ENCODE assay signal across 21 mouse cellular contexts in the genomic region with DNA sequence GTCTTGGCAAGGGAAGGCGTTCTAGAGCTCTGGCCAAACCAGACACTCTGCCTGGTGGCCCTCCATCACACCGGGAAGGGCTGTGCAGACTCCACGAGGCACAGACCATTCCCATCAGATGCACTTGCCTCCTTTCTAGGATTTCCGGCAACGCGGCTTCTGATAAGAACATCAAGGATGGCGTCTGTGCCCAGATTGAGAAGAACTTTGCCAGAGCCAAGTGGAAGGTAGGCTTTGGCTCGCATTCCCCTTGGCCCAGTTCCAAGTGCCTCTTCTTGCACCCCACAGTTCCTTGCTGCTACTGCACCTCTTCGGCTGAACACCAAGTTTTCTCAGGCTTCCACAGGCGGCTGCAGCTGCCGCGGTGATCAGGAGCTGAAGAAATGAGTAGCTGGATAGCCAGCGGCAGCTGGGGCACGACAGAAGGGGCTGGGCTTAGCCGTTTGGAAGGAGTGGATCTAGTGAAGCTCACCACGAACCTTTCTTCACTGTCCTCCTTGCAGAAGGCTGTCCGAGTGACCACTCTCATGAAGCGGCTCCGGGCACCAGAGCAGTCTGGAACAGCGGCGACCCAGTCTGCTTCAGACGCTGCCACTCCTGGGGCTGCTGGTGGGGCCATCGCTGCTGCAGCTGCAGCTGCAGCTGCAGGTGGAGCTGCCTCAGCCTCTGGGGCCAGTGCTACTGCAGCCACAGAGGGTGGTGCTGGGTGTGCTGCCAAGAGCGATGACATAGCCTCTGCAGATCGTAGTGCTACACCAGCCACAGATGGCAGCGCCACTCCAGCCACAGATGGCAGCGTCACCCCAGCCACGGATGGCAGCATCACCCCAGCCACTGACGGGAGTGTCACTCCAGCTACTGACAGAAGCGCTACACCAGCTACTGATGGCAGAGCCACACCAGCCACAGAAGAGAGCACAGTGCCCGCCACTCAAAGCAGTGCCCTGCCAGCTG. TPM values are rescaled to one million over a fixed set of nuclear protein-coding genes. Genes with fewer than 3 reads are reported as not detected.
DNase-seq lines count a peak whose midpoint lies in the region; ATAC-seq and TF ChIP-seq lines count a peak whose summit lies in the region.
"Had no signal": no experiment of that assay in that cellular context is flagged by ENCODE, and none has a peak within 500 bp of the region (broad histone marks: within the 10 kb centered on the region; RNA-seq: fewer than 3 reads in every experiment).

No protein-coding gene starts in this region.

- peaks cover 18% of the 10 kb centered on the region for H3K79me2 ChIP-seq in C2C12 (ENCODE audit: control insufficient read depth, insufficient read depth)

- ATAC-seq in erythroid progenitor cell, adult 5-6 weeks (replicated peaks; ENCODE audit: low FRiP score, poor library complexity, severe bottlenecking), result 0 out of 2 replicates have a peak, but pooled peaks have one; percentile 38
- ATAC-seq: Patski had no signal

- H3ac ChIP-seq in C2C12 (ENCODE audit: control insufficient read depth, insufficient read length, low read depth), result peak overlapping the region; percentile 37

- H3K79me3 ChIP-seq in C2C12 (ENCODE audit: low read depth), result peaks cover 9% of the 10 kb centered on the region

- H3K4me1 ChIP-seq in thymus, adult 2 months (replicated peaks; ENCODE audit: control insufficient read depth, insufficient read depth, low read length), result peaks cover 8% of the 10 kb centered on the region; the same call in 1 of the 2 replicates

- no peaks in the 10 kb centered on the region for H3K36me3 ChIP-seq in C2C12 (ENCODE audit: control insufficient read depth, insufficient read depth)
- H3K36me3 ChIP-seq in thymus, adult 2 months (ENCODE audit: control insufficient read depth, insufficient read depth, low read length), result no peaks in the 10 kb centered on the region
- H3K36me3 ChIP-seq: liver, embryonic 15.5 days had no signal

- intact Hi-C loops in heart, postnatal 36 days (cut with DNase I), result no loop called here

- H3K27ac ChIP-seq in layer of hippocampus, adult 2 months, result peak overlapping the region; percentile 71
- no peak overlapping the region for H3K27ac ChIP-seq in thymus, adult 2 months (ENCODE audit: control insufficient read depth, insufficient read depth, low read length)
- H3K27ac ChIP-seq: liver, embryonic 15.5 days had no signal

- TF ChIP-seq POLR2A in thymus, adult 2 months (IDR thresholded peaks at IDR 0.05; ENCODE audit: control insufficient read depth, extremely low read depth, insufficient read depth, low read length, poor library complexity), result no peak

- no peaks in the 10 kb centered on the region for H3K27me3 ChIP-seq in C2C12 (ENCODE audit: control insufficient read depth, insufficient read depth, insufficient read length)
- no peaks in the 10 kb centered on the region for H3K27me3 ChIP-seq in thymus, adult 2 months (ENCODE audit: control insufficient read depth, insufficient read depth, low read length)

- 91% methylated on average over 31 of the region's 31 CpGs for WGBS in thymus, adult 2 months

- no peak for TF ChIP-seq CTCF in layer of hippocampus, adult 2 months (conservative IDR thresholded peaks at IDR 0.05)
- TF ChIP-seq CTCF in C2C12 (IDR thresholded peaks at IDR 0.05; ENCODE audit: control insufficient read depth, insufficient read depth, insufficient read length), result no peak
- no peak for TF ChIP-seq CTCF in thymus, adult 2 months (IDR thresholded peaks at IDR 0.05; ENCODE audit: borderline replicate concordance, control insufficient read depth, extremely low read depth, insufficient read depth, low read length, poor library complexity)

- no peak overlapping the region for H3K4me3 ChIP-seq in layer of hippocampus, adult 2 months
- H3K4me3 ChIP-seq in C2C12 (ENCODE audit: insufficient read depth, poor library complexity, severe bottlenecking), result no peak overlapping the region
- no peak overlapping the region for H3K4me3 ChIP-seq in thymus, adult 2 months (ENCODE audit: control insufficient read depth, insufficient read depth, low read length)
- H3K4me3 ChIP-seq: liver, embryonic 15.5 days had no signal

- no peak for DNase-seq in layer of hippocampus, adult 2 months (ENCODE audit: low spot score in 2 of 2)
- DNase-seq in layer of hippocampus, postnatal 14 days (ENCODE audit: low spot score in 2 of 2), result no peak
- peak; percentile 57 to 64 for DNase-seq in cerebellum, adult 18-20 months
- no peak for DNase-seq in yolk sac, embryonic 10.5 days (ENCODE audit: low spot score)
- no peak for DNase-seq in heart, postnatal 36 days
- DNase-seq in thymus, adult 2 months, result no peak
- DNase-seq: adrenal gland, postnatal 10 days; heart, postnatal 4 days; kidney, postnatal 4 days; lung, postnatal 36 days; right cerebral cortex, postnatal 14 days; thymus, postnatal 14 days had no signal

TF ChIP-seq in C2C12, 6 proteins besides CTCF, POLR2A, EP300 and RAD21:
- TF ChIP-seq MYOG (IDR thresholded peaks at IDR 0.05; ENCODE audit: control insufficient read depth, extremely low read depth, insufficient read length), result no peak
- no peak for TF ChIP-seq USF1 (IDR thresholded peaks at IDR 0.05; ENCODE audit: low read depth)
- no peak for TF ChIP-seq MAX (IDR thresholded peaks at IDR 0.05)
- TF ChIP-seq MYOD1 (IDR thresholded peaks at IDR 0.05; ENCODE audit: control insufficient read depth, insufficient read length, low read depth), result no peak
- no peak for TF ChIP-seq CEBPB (IDR thresholded peaks at IDR 0.05; ENCODE audit: low read depth)
- TF ChIP-seq FOSL1 (IDR thresholded peaks at IDR 0.05; ENCODE audit: insufficient read depth, low read length, poor library complexity, severe bottlenecking), result no peak

RNA-seq across cellular contexts. Expression of gene Traip, which starts 2.4 kb away (rescaled TPM):
- total RNA-seq in layer of hippocampus, adult 2 months (2021), result 10 to 100 TPM; 23.1 to 23.9 TPM
- 10 to 100 TPM; 22.3 to 23.8 TPM for total RNA-seq in layer of hippocampus, postnatal 14 days (2021)
- 18.5 TPM for polyA plus RNA-seq in C2C12 (2012; fragmentation: generic; extraction: Trizol)
- 12.6 and 19.3 TPM in 2 replicates for total RNA-seq in erythroid progenitor cell, adult 5-6 weeks (2015; ENCODE audit: low replicate concordance)
- total RNA-seq in erythroid progenitor cell, adult 5-6 weeks (2017; ENCODE audit: low replicate concordance), result 50.4 and 51.5 TPM in 2 replicates
- total RNA-seq in heart, postnatal 36 days (2021), result 1 to 10 TPM; 1.0 to 1.3 TPM
- 9.2 and 15.7 TPM in 2 replicates for polyA plus RNA-seq in thymus, adult 2 months (2012; rRNA removed)

RNA-seq across cellular contexts. Expression of gene Camkv, which starts 12.0 kb away (rescaled TPM):
- 100 to 1,000 TPM; 532 to 547 TPM for total RNA-seq in layer of hippocampus, adult 2 months (2021)
- total RNA-seq in layer of hippocampus, postnatal 14 days (2021), result 100 to 1,000 TPM; 497 to 516 TPM
- polyA plus RNA-seq in C2C12 (2012; fragmentation: generic; extraction: Trizol), result 0.07 TPM
- total RNA-seq in erythroid progenitor cell, adult 5-6 weeks (2015; ENCODE audit: low replicate concordance), result not detected in 2 replicates
- total RNA-seq in erythroid progenitor cell, adult 5-6 weeks (2017; ENCODE audit: low replicate concordance), result 0.13 TPM in 1 of 2 replicates, not detected in the other
- not detected for total RNA-seq in heart, postnatal 36 days (2021)
- 18.7 and 21.0 TPM in 2 replicates for polyA plus RNA-seq in thymus, adult 2 months (2012; rRNA removed)
- total RNA-seq: heart, postnatal 4 days; monocyte, adult 5-6 weeks; neutrophil, adult 5-6 weeks had no signal

RNA-seq across cellular contexts. Expression of gene Actl11, which starts 19.2 kb away (rescaled TPM):
- not detected for total RNA-seq in layer of hippocampus, adult 2 months (2021)
- not detected for total RNA-seq in layer of hippocampus, postnatal 14 days (2021)
- not detected for polyA plus RNA-seq in C2C12 (2012; fragmentation: generic; extraction: Trizol)
- not detected in 2 replicates for total RNA-seq in erythroid progenitor cell, adult 5-6 weeks (2015; ENCODE audit: low replicate concordance)
- not detected in 2 replicates for total RNA-seq in erythroid progenitor cell, adult 5-6 weeks (2017; ENCODE audit: low replicate concordance)
- total RNA-seq in heart, postnatal 36 days (2021), result not detected
- polyA plus RNA-seq in thymus, adult 2 months (2012; rRNA removed), result 0.11 TPM in 1 of 2 replicates, not detected in the other
- total RNA-seq: adrenal gland, postnatal 10 days; heart, adult 8-10 months; heart, postnatal 4 days; left cerebral cortex, postnatal 36 days; neutrophil, adult 5-6 weeks had no signal
- polyA plus RNA-seq: intestine, embryonic 14.5 days; liver, embryonic 15.5 days; Patski had no signal

RNA-seq across cellular contexts. Expression of gene Uba7, which starts 27.8 kb away (rescaled TPM):
- 1 to 10 TPM; 5.4 to 5.7 TPM for total RNA-seq in layer of hippocampus, adult 2 months (2021)
- total RNA-seq in layer of hippocampus, postnatal 14 days (2021), result 1 to 10 TPM; 2.7 to 3.2 TPM
- 0.51 TPM for polyA plus RNA-seq in C2C12 (2012; fragmentation: generic; extraction: Trizol)
- 365 and 400 TPM in 2 replicates for total RNA-seq in erythroid progenitor cell, adult 5-6 weeks (2015; ENCODE audit: low replicate concordance)
- total RNA-seq in erythroid progenitor cell, adult 5-6 weeks (2017; ENCODE audit: low replicate concordance), result 262 and 332 TPM in 2 replicates
- total RNA-seq in heart, postnatal 36 days (2021), result 10 to 100 TPM; 11.6 to 20.2 TPM
- polyA plus RNA-seq in thymus, adult 2 months (2012; rRNA removed), result 208 and 267 TPM in 2 replicates

RNA-seq across cellular contexts. Expression of gene Gm20661, which starts 35.3 kb away (rescaled TPM):
- 1 to 10 TPM; 1.1 to 1.7 TPM for total RNA-seq in layer of hippocampus, adult 2 months (2021)
- total RNA-seq in layer of hippocampus, postnatal 14 days (2021), result 1 to 10 TPM; 1.2 to 1.6 TPM
- not detected for polyA plus RNA-seq in C2C12 (2012; fragmentation: generic; extraction: Trizol)
- 1.1 TPM in 1 of 2 replicates, not detected in the other for total RNA-seq in erythroid progenitor cell, adult 5-6 weeks (2015; ENCODE audit: low replicate concordance)
- total RNA-seq in erythroid progenitor cell, adult 5-6 weeks (2017; ENCODE audit: low replicate concordance), result 0.64 and 4.2 TPM in 2 replicates
- total RNA-seq in heart, postnatal 36 days (2021), result under 1 TPM; 0.25 to 0.30 TPM
- 0.58 and 0.93 TPM in 2 replicates for polyA plus RNA-seq in thymus, adult 2 months (2012; rRNA removed)
- total RNA-seq: left cerebral cortex, postnatal 36 days; monocyte, adult 5-6 weeks; neutrophil, adult 5-6 weeks had no signal
- polyA plus RNA-seq: Patski had no signal

Comparison
In these comparisons a context has a peak if more than half of its experiments do, and no peak if none do; other contexts are left out.
1. DNase-seq: peak in cerebellum, adult 18-20 months (2 of 2); none in layer of hippocampus, adult 2 months (0 of 2), layer of hippocampus, postnatal 14 days (0 of 2), yolk sac, embryonic 10.5 days (single experiment), heart, postnatal 36 days (0 of 2) and thymus, adult 2 months (single experiment).
2. RNA of gene Traip, which starts 2.4 kb away (total RNA-seq): 12.6 to 51.5 TPM in erythroid progenitor cell, adult 5-6 weeks, 23.1 to 23.9 TPM in layer of hippocampus, adult 2 months and 22.3 to 23.8 TPM in layer of hippocampus, postnatal 14 days; 1.0 to 1.3 TPM in heart, postnatal 36 days; every median in the first group is over 4 times any median in the second.
3. RNA of gene Camkv, which starts 12.0 kb away (total RNA-seq): 532 to 547 TPM in layer of hippocampus, adult 2 months and 497 to 516 TPM in layer of hippocampus, postnatal 14 days; 0.13 TPM in erythroid progenitor cell, adult 5-6 weeks and not detected in heart, postnatal 36 days; every median in the first group is over 100 times any median in the second.